Mouse (Mus musculus): ENCODE measurements around the gene Olfr1411. TPM values are rescaled to one million over a fixed set of nuclear protein-coding genes. Genes with fewer than 3 reads are reported as not detected.

The Olfr1411 gene
- not detected for polyA plus RNA-seq (2017; shearing (Covaris generic))

DNA sequence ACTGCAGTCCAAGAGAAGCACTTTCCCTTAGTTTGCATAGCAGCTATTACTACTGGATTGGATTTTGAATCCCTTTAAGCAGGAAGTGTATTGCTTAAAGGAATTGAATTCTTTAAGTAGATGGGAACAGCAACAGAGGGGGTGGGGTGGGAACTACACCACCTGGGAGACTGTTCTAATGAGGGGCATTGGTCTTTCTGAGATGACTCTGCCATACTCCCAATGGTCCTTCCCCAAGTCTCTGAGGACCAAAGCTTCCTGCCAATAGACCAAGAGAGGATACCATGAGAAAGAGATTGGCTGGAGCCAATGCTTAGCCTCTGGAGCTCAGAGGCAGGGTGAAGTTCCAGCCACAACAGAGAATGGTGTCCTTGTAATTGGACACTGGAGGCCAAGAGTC is at the start of gene Olfr1411:
TSS of gene Olfr1411 (plus strand) at position 301 of the 400 bp plus-strand sequence.

DNA sequence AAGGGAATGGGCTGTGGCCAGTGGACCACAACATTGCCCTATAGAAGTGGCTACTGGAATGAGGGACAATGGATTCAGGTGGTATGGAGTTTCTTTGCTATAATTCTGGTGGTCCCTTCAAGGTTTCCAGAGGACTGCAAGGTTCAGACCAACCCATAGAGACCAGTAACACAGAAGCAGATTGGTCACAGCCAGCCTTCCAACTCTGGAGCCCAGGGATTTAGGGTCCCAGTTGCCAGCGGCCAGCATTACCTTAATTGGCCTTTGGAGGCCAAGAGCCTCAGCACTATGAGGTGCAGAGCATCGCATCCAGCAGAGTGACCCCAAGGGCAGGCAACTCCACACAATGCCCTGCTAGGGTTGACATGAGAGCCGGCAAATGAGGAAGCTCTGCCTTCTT is 23.2 kb upstream of the Olfr1411 start, which contains the start of gene Olfr1413:
TSS of gene Olfr1413 (plus strand) at position 301 of the 400 bp plus-strand sequence.

DNA sequence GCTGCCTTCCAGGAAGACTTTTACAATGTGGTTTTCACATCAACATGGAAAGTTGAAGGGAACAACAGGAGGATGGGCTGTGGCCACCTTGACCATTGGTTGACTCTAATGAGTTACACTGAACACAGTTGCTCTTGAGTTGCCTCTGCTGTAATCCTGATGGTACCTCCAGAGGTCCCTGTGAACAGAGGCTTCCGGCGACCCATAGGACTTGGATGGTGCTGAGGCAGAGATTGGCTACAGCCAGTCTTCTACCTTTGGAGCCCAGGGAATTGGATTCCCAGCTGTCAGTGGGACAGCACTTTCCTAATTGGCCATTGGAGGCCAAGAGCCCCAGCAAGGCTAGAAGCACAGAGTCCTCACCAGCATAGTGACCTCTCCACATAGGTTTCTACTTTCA is 8.7 kb upstream of the Olfr1411 start, which contains the start of gene Olfr1412:
TSS of gene Olfr1412 (plus strand) at position 301 of the 400 bp plus-strand sequence.

DNA sequence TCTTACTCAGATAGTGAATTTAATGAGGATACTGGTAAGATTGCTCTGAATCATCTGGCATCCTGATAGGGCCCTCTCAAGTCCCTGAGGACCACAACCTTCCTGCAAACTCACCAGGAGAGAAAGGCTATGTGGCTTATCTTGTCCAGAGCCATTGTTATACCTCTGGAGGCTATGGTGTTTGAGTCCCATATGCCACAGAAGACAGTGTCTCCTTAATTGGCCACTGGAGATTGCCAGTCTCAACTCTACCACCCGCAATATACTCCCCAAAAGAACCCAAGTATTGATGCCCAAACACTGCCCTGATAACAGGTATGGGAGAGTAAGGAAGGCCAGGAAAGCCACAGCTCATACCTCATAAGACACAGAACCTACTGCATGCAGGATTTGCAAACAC is 11.3 kb downstream of the Olfr1411 start, which contains the start of gene Olfr1410:
TSS of gene Olfr1410 (plus strand) at position 301 of the 400 bp plus-strand sequence.

DNA sequence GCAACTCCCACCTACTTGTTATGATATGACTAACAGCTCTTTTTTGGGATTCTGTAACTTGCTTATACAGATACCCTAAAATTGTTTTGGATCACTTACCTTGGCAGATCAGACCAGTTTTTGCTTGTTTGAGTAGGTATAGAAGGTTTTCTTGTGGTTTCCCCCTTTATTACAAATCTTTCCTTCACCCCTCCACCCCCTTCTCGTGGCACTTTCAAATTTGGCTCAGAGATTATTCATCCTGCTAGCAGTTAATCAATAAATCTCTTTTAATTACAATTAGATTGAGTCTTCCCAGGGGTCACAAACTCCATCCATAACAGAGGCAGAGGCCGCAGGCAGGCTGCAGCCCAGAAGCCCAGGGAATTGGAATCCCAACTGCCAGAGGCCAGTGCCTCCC is 23.3 kb downstream of the Olfr1411 start, which contains the start of gene Olfr12:
TSS of gene Olfr12 (plus strand) at position 301 of the 400 bp plus-strand sequence.

DNA sequence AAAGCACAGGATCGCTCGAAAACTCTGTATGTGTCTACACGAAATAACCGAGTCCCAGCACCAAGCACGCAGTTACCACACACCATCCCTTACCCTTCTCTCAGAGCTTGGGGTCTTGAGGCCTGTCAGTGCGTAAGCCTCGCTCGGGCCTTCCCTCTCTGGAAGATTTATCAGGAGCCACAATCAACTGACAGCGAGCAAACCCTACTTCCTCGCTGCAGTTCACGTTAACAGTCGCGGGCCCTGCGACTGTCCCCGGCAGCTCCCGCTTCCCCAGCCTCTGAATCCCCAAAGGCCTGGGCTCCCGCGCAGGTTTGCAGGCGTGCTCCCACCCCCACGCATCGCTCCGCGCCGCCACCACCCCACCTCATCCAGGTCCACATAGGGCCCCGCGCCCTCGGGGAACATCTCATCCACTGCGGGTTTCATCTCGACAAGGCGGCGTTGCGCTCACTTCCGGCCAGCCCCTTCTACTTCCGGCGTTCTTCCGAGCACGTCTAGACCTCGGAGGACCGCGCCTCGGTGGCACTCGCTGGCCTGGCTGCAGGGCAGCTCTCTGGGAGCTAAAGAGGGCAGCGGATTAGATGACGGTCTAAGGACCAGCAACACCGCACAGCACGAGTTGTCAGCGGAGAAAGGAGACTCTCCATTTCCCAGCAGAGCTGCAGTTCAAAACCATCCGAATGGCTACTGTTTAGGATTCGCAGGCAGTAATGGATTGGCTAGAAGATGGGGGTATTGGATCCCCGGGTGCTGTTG is 47.5 kb downstream of the Olfr1411 start, which contains the start of gene Cops9:
TSS of gene Cops9 (minus strand) at position 472 of the 759 bp plus-strand sequence.

Other genes starting within 250 kb of the Olfr1411 start
- gene Ndufa10, start 120.6 kb upstream of the Olfr1411 start, polyA plus RNA-seq (2017; shearing (Covaris generic)) = 233 TPM
- not detected for gene Olfr1416, start 109.3 kb upstream of the Olfr1411 start, polyA plus RNA-seq (2017; shearing (Covaris generic))
- gene Olfr1415, start 98.3 kb upstream of the Olfr1411 start, polyA plus RNA-seq (2017; shearing (Covaris generic)) = not detected
- not detected for gene Olfr1414, start 75.8 kb upstream of the Olfr1411 start, polyA plus RNA-seq (2017; shearing (Covaris generic))
- gene Olfr1413, start 23.1 kb upstream of the Olfr1411 start, polyA plus RNA-seq (2017; shearing (Covaris generic)) = not detected
- gene Olfr1412, start 8.6 kb upstream of the Olfr1411 start, polyA plus RNA-seq (2017; shearing (Covaris generic)) = not detected
- gene Olfr1410, start 11.4 kb downstream of the Olfr1411 start, polyA plus RNA-seq (2017; shearing (Covaris generic)) = not detected
- not detected for gene Olfr12, start 23.4 kb downstream of the Olfr1411 start, polyA plus RNA-seq (2017; shearing (Covaris generic))
- gene Cops9, start 47.6 kb downstream of the Olfr1411 start, polyA plus RNA-seq (2017; shearing (Covaris generic)) = 197 TPM
- 0.75 TPM for gene Otos, start 54.4 kb downstream of the Olfr1411 start, polyA plus RNA-seq (2017; shearing (Covaris generic))
- gene Gpc1, start 237.2 kb downstream of the Olfr1411 start, polyA plus RNA-seq (2017; shearing (Covaris generic)) = 4.7 TPM

Measured in CD4-positive, CD25-positive, alpha-beta regulatory T cell (primary cell).